Mouse (Mus musculus): Measurements from ENCODE around the gene 1810024B03Rik. TPM values are rescaled to one million over a fixed set of nuclear protein-coding genes. Genes with fewer than 3 reads are reported as not detected.

The 1810024B03Rik gene
- polyA plus RNA-seq, 1 experiment from 2014 or later: 1.3 TPM

DNA sequence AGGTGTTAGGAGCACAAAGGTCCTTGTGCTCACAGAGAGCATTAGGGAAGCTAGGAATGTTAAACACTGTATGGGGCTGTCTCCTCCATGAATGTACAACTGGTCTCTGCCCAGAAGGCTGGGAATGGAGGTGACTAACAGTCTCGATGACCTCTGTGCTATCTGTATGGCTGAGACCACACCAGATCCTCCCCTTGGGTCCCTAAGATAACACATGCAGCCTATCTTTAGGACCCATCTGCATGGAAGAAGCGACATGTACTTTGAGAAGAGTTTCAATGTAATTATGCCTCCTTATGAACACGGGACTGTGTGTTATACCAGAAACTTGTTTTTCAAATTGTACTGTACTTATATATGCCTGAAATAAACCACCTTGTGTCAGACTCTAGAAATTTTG lies 62.4 kb downstream of the 1810024B03Rik start:
- 91% methylated on average over 3 of the region's 3 CpGs for WGBS
- peaks cover 19% of the 10 kb centered on the region for H3K4me1 ChIP-seq
- H3K27me3 ChIP-seq: no peaks in the 10 kb centered on the region
- H3K9ac ChIP-seq (replicated peaks): no peak overlapping the region
- H3K4me3 ChIP-seq: no peak overlapping the region
- no peaks in the 10 kb centered on the region for H3K9me3 ChIP-seq
- no peak overlapping the region for H3K27ac ChIP-seq (replicated peaks)
- H3K36me3 ChIP-seq: no peaks in the 10 kb centered on the region; the same call in 1 of the 2 replicates
- ATAC-seq (replicated peaks): no peak
- H3K4me2 ChIP-seq (replicated peaks): no peak overlapping the region

DNA sequence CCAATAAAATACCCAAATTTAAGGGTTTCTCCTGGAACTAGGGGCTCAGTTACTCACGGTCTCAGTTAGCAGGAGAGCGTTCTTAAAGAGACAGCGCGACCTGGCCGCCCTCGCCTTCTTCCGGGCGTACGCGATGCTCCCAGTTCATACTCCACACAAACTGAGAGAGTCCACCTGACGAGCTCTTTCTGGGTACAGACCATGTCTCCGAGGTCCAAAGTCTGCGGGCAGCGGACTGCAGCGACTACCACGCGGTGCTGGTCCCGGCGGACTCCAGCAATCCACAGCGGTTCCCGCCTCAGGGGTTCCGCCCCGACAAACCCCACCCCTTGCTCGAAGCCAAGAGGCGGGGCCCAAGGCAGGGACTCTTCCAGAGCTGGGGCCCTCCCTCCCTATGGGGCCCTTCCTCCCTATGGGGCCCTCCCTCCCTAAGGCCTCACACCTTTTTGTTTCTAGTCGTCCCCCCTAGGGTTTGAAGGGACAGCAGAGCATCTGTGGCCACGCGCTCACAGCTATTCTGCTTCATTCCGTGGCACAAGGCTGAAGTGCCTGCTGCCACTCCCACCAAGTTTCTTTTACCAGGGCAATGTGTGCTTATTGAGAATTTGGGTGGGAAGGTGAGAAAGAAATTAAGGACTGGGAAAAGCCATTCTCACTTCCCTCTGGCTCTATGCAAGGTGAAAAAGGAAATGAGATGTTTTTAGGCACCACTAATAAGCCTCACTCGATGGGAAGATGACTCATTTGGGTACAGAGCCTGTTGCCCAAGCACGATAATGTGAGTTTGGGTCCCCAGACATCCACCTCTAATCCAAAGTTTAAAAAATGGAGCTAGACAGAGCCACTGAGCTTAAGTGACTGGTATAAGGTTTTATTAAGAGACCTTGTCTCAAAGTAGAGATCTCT lies 64.7 kb downstream of the 1810024B03Rik start, which contains the start of gene Itpripl1:
Gene Itpripl1, minus strand, starts transcription at position 285 of the 906 bp plus-strand sequence.
- WGBS: 3% methylated on average over 31 of the region's 31 CpGs
- Histone ChIP-seq H3K36me3 (no peaks in the 10 kb centered on the region; the same call in none of the 2 replicates), H3K27ac (replicated peaks) (no peak within 1 kb of the TSS), H3K4me3 (peak within 1 kb of the TSS; percentile 74), H3K9ac (replicated peaks) (peak within 1 kb of the TSS; percentile 65), H3K27me3 (no peaks in the 10 kb centered on the region), H3K4me1 (peaks cover 19% of the 10 kb centered on the region), H3K9me3 (no peaks in the 10 kb centered on the region), H3K4me2 (replicated peaks) (peak within 1 kb of the TSS; percentile 91)
- peak; percentile 93 for ATAC-seq (replicated peaks)

DNA sequence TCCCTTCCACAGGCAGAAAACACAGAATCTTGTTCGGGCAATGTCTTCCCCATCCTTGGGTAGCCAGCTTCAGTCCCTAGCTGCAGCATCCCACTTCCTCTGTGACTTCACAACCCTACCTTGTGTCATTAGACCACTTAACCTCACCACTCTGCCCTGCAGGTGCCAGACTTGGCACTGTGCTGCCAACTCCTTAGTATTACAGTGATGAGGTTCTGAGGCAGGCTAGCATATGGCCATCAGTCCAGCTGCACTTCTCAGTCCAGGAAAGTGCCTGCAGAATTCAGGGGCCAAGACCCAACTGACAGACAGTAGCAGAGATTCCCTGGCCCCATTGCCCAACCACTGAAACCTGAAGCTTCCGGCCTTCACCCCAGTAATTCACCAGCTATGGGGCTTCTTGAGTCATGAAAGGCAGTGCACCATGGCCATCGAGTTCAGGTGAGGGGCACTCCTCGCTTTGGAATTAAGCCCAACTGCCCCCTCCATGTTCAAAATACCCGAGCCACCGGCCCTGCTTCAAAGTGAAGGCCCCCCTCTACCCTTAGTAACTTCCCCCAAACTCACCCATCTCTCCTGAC lies 65.4 kb downstream of the 1810024B03Rik start:
- peak overlapping the region; percentile 74 for H3K4me3 ChIP-seq
- H3K27me3 ChIP-seq: no peaks in the 10 kb centered on the region
- H3K9ac ChIP-seq (replicated peaks): peak overlapping the region; percentile 65
- ATAC-seq (replicated peaks): 0 out of 2 replicates have a peak, but pooled peaks have one; percentile 12
- WGBS: 12% methylated on average over 6 of the region's 6 CpGs
- H3K9me3 ChIP-seq: no peaks in the 10 kb centered on the region
- H3K27ac ChIP-seq (replicated peaks): no peak overlapping the region
- H3K4me1 ChIP-seq: peaks cover 19% of the 10 kb centered on the region
- peak overlapping the region; percentile 91 for H3K4me2 ChIP-seq (replicated peaks)
- H3K36me3 ChIP-seq: no peaks in the 10 kb centered on the region; the same call in none of the 2 replicates

DNA sequence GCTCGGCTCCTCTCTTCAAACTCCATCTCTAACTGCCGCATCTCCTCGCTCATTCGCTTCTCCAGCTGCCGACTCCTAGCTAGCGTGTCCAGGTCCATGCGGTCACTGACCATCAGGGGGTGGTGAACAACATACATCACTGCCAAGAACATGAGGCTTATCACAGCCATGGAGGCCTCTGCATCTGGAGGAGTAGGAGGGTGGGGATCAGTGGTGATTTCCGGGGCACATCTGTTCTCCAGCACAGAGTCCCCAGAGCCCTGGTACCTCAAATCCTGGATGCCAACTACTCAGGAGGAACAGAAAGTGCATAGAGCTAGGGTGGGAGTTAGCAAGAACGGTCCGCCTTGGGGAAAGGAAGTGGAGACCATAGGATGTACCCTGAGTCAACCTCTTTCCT lies 66.0 kb downstream of the 1810024B03Rik start:
- peaks cover 22% of the 10 kb centered on the region for H3K4me1 ChIP-seq
- 93% methylated on average over 10 of the region's 10 CpGs for WGBS
- no peak overlapping the region for H3K27ac ChIP-seq (replicated peaks)
- no peaks in the 10 kb centered on the region for H3K27me3 ChIP-seq
- ATAC-seq (replicated peaks): no peak
- H3K36me3 ChIP-seq: no peaks in the 10 kb centered on the region; the same call in none of the 2 replicates
- no peak overlapping the region for H3K9ac ChIP-seq (replicated peaks)
- no peaks in the 10 kb centered on the region for H3K9me3 ChIP-seq
- H3K4me3 ChIP-seq: peak overlapping the region; percentile 74; the same call in 1 of the 2 replicates
- peak overlapping the region; percentile 91 for H3K4me2 ChIP-seq (replicated peaks)

DNA sequence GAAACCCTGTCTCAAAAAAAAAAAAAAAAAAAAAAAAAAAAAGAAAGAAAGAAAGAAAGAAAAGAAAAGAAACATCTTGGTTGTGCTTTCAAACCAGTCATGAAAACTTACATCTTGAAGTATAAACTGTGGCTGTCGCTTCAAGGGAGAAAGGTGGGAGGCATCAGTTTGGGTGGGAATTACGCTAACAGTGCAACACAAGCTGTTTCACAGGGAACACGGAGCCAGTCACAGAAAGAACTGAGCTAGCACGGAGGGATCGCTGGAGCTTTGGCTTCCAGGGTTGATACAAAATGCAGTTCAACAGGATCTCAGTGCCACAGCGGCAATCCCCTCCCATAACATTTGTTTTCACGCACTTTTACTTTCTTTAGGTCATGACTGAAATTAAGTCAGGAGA lies 68.1 kb downstream of the 1810024B03Rik start:
- Histone ChIP-seq H3K36me3 (no peaks in the 10 kb centered on the region; the same call in none of the 2 replicates), H3K27ac (replicated peaks) (no peak overlapping the region), H3K9ac (replicated peaks) (no peak overlapping the region), H3K27me3 (no peaks in the 10 kb centered on the region), H3K4me1 (peaks cover 27% of the 10 kb centered on the region), H3K4me2 (replicated peaks) (no peak overlapping the region), H3K9me3 (no peaks in the 10 kb centered on the region), H3K4me3 (no peak overlapping the region)
- 96% methylated on average over 7 of the region's 7 CpGs for WGBS
- ATAC-seq (replicated peaks): no peak

DNA sequence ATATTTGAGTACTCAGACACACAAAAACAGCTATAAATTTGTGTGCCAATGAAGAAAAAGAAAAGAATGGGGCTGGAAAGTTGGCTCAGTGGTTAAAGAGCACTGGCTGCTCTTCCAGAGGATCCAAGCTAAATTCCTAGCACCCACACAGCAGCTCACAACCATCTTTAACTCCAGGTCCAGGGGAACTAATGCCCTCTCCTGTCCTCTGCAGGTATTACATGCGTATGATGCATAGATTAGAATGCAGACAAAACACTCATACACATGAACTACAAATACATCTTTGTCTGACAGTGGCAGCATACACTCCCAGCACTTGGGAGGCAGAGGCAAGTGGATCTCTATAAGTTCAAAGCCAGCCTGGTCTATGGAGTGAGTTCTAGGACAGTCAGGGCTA lies 68.5 kb downstream of the 1810024B03Rik start:
- no peak for ATAC-seq (replicated peaks)
- Histone ChIP-seq H3K4me3 (no peak overlapping the region), H3K27ac (replicated peaks) (no peak overlapping the region), H3K4me2 (replicated peaks) (no peak overlapping the region), H3K27me3 (no peaks in the 10 kb centered on the region), H3K4me1 (peaks cover 29% of the 10 kb centered on the region), H3K36me3 (no peaks in the 10 kb centered on the region; the same call in none of the 2 replicates), H3K9ac (replicated peaks) (no peak overlapping the region), H3K9me3 (no peaks in the 10 kb centered on the region)
- WGBS: 97% methylated on average over 1 of the region's 1 CpGs

DNA sequence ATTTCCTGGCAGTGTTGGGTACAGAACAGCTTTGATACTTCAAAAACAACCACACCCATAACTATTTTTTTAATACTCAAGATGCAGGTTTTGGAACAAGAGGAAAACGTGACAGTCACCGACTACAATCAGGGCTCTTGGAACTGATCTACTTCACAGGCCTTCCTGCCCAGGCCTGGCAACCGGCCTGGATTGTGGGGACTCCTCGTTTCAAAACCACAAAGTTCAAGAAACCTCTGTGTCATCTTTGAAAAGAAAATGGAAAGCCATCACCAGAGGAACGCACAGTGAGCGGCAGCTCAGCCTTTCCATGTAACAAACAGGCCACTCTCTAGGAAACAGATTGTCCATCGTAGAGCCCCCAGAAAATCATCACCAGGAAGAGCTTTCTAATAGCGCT lies 69.0 kb downstream of the 1810024B03Rik start:
- Histone ChIP-seq H3K9ac (replicated peaks) (no peak overlapping the region), H3K9me3 (no peaks in the 10 kb centered on the region), H3K4me3 (no peak overlapping the region), H3K27me3 (no peaks in the 10 kb centered on the region), H3K4me1 (peaks cover 34% of the 10 kb centered on the region), H3K36me3 (no peaks in the 10 kb centered on the region; the same call in none of the 2 replicates), H3K4me2 (replicated peaks) (no peak overlapping the region), H3K27ac (replicated peaks) (no peak overlapping the region)
- no peak for ATAC-seq (replicated peaks)
- WGBS: 93% methylated on average over 8 of the region's 8 CpGs

DNA sequence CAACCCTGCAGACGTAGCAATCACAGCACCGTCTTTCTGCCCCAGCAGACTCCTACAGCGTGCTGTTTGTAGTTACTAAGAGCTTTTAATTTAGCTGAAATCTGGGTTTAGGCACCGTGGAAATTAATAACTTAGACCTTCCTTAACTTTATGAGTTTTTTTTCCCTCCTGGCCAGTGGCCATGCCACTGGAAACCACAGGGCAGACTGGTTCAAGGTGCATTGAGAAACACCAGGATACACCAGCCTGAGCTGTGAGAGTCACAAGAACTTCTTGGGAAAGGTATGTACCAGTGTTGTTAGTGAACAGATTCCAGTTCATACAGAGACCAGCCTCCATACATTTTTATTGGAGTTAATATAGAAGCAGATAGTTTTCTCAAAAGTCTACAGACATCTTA lies 69.6 kb downstream of the 1810024B03Rik start:
- Histone ChIP-seq H3K9me3 (no peaks in the 10 kb centered on the region), H3K27ac (replicated peaks) (no peak overlapping the region), H3K27me3 (no peaks in the 10 kb centered on the region), H3K4me2 (replicated peaks) (no peak overlapping the region), H3K4me3 (no peak overlapping the region), H3K4me1 (peaks cover 31% of the 10 kb centered on the region), H3K9ac (replicated peaks) (no peak overlapping the region), H3K36me3 (no peaks in the 10 kb centered on the region; the same call in none of the 2 replicates)
- WGBS: 89% methylated on average over 4 of the region's 4 CpGs
- no peak for ATAC-seq (replicated peaks)

DNA sequence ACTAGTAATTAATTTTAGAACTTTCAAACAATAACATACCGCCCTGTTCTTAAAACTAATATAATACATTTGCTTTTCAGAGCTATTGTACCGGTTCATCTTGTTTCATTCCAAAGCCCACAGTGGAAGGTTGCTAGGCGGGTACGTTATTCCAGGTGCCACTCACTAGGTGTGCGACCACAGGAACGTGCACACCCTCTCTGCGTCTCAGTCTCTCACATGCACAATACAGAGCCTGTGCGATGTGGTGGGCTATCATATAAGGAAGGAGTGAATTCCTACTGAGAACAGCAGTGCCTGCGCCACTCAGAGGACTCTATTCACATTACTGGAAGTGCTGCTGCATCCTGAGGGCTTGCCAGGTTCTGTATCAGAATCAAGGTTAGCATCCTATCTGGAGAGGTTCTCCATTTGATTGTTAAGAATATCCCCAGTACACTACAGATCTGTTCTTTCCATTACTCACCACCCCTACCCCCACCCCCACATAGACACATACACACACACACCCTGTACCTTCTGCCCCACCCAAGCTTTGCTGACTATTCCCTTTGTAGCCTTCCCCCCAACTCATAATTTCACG lies 70.2 kb downstream of the 1810024B03Rik start:
- Histone ChIP-seq H3K4me1 (peaks cover 32% of the 10 kb centered on the region), H3K36me3 (no peaks in the 10 kb centered on the region; the same call in none of the 2 replicates), H3K4me3 (no peak overlapping the region), H3K9me3 (no peaks in the 10 kb centered on the region), H3K27me3 (no peaks in the 10 kb centered on the region), H3K27ac (replicated peaks) (no peak overlapping the region), H3K9ac (replicated peaks) (no peak overlapping the region), H3K4me2 (replicated peaks) (no peak overlapping the region)
- WGBS: 74% methylated on average over 10 of the region's 10 CpGs
- ATAC-seq (replicated peaks): no peak

DNA sequence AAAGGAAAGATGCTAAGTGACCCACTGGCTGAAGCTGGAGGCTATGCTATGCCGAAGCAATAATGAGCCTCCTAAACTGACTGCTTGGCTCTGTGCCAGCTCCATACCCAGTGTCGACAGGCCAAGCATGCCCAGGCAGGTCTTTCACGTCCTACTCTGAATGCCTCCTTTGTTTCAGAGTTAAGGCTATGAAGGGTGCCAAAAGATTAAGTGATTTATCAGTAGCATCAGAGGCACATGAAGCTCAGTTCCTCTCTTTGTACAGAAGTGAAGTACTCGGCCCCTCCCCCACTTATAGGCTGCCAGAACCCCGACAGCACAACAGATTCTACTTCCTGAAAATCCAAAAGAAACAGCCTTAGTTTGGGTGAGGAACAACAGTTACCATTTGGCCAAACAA lies 71.1 kb downstream of the 1810024B03Rik start:
- 2% methylated on average over 5 of the region's 5 CpGs for WGBS
- Histone ChIP-seq H3K9ac (replicated peaks) (no peak overlapping the region), H3K4me2 (replicated peaks) (0 out of 2 replicates have a peak overlapping the region, but pooled peaks have one; percentile 13)

More for the DNA sequence above, 71.1 kb downstream of the 1810024B03Rik start:
- no peaks in the 10 kb centered on the region for H3K27me3 ChIP-seq
- peak overlapping the region; percentile 41 for H3K27ac ChIP-seq (replicated peaks)
- H3K4me1 ChIP-seq: peaks cover 32% of the 10 kb centered on the region
- no peak overlapping the region for H3K4me3 ChIP-seq
- peak; percentile 27; the same call in 1 of the 2 replicates for ATAC-seq (replicated peaks)
- no peaks in the 10 kb centered on the region; the same call in none of the 2 replicates for H3K36me3 ChIP-seq
- no peaks in the 10 kb centered on the region for H3K9me3 ChIP-seq
